17 mouse cellular contexts compared by ENCODE assay signal in genomic region chr16:33006888-33007287, GRCm38 (mm10). TPM values are rescaled to one million over a fixed set of nuclear protein-coding genes. Genes with fewer than 3 reads are reported as not detected.
A peak's percentile ranks its signal among the peaks of the same experiment; 100 is the strongest.
DNase-seq lines count a peak whose midpoint lies in the region; ATAC-seq lines count a peak whose summit lies in the region.
"Had no signal": no experiment of that assay in that cellular context is flagged by ENCODE, and none has a peak within 500 bp of the region (broad histone marks: within the 10 kb centered on the region; RNA-seq: fewer than 3 reads in every experiment).

No protein-coding gene starts in this region.

- H3K36me3 ChIP-seq in hindbrain, embryonic 16.5 days (ENCODE audit: control insufficient read depth, insufficient read depth, low read length) = peaks cover 17% of the 10 kb centered on the region
- peaks cover 74% of the 10 kb centered on the region for H3K36me3 ChIP-seq in hindbrain, embryonic 13.5 days
- peaks cover 87% of the 10 kb centered on the region for H3K36me3 ChIP-seq in kidney, embryonic 15.5 days

- H3K4me3 ChIP-seq in hindbrain, embryonic 16.5 days (ENCODE audit: low read length) = no peak overlapping the region
- H3K4me3 ChIP-seq in hindbrain, embryonic 13.5 days = no peak overlapping the region
- no peak overlapping the region for H3K4me3 ChIP-seq in kidney, embryonic 15.5 days (replicated peaks)
- H3K4me3 ChIP-seq: heart, embryonic 12.5 days; limb, embryonic 15.5 days had no signal

- WGBS in hindbrain, embryonic 16.5 days = 86% methylated on average over 7 of the region's 7 CpGs
- 92% methylated on average over 7 of the region's 7 CpGs for WGBS in hindbrain, embryonic 13.5 days
- WGBS in kidney, embryonic 15.5 days = 89% methylated on average over 7 of the region's 7 CpGs

- DNase-seq in brain, adult 2 months (ENCODE audit: low read depth, low spot score) = peak; percentile 56
- peak; percentile 23 for DNase-seq in cerebellum, adult 11 months
- DNase-seq in cerebellum, postnatal 14 days = peak; percentile 54 to 67
- no peak for DNase-seq in frontal cortex, postnatal 36 days (ENCODE audit: low spot score in 2 of 2)
- DNase-seq: adrenal gland, postnatal 36 days; heart, postnatal 4 days; layer of hippocampus, adult 9-11 months; liver, postnatal 0 days; midbrain, embryonic 14.5 days; retina, postnatal 1 day had no signal

- H3K9me3 ChIP-seq in hindbrain, embryonic 16.5 days (ENCODE audit: control insufficient read depth, low read length) = no peaks in the 10 kb centered on the region
- H3K9me3 ChIP-seq in hindbrain, embryonic 13.5 days = no peaks in the 10 kb centered on the region
- no peaks in the 10 kb centered on the region for H3K9me3 ChIP-seq in kidney, embryonic 15.5 days (replicated peaks)
- H3K9me3 ChIP-seq: heart, embryonic 12.5 days; limb, embryonic 15.5 days had no signal

- H3K4me1 ChIP-seq in hindbrain, embryonic 16.5 days (ENCODE audit: control insufficient read depth, insufficient read depth, low read depth, low read length) = no peaks in the 10 kb centered on the region
- H3K4me1 ChIP-seq in hindbrain, embryonic 13.5 days (replicated peaks) = 0 out of 2 replicates have a peak, but pooled peaks cover 3% of the 10 kb centered on the region
- no peaks in the 10 kb centered on the region for H3K4me1 ChIP-seq in kidney, embryonic 15.5 days
- H3K4me1 ChIP-seq: limb, embryonic 15.5 days had no signal

- H3K4me2 ChIP-seq in hindbrain, embryonic 16.5 days (ENCODE audit: low read length) = no peak overlapping the region
- H3K4me2 ChIP-seq in hindbrain, embryonic 13.5 days = no peak overlapping the region
- H3K4me2 ChIP-seq in kidney, embryonic 15.5 days = no peak overlapping the region
- H3K4me2 ChIP-seq: heart, embryonic 12.5 days; limb, embryonic 15.5 days had no signal

- H3K27ac ChIP-seq in hindbrain, embryonic 16.5 days (ENCODE audit: low read depth, low read length) = no peak overlapping the region
- no peak overlapping the region for H3K27ac ChIP-seq in hindbrain, embryonic 13.5 days
- no peak overlapping the region for H3K27ac ChIP-seq in kidney, embryonic 15.5 days
- H3K27ac ChIP-seq: limb, embryonic 15.5 days had no signal

- no peaks in the 10 kb centered on the region for H3K27me3 ChIP-seq in hindbrain, embryonic 16.5 days (replicated peaks; ENCODE audit: control insufficient read depth, insufficient read depth, low read length)
- no peaks in the 10 kb centered on the region for H3K27me3 ChIP-seq in hindbrain, embryonic 13.5 days
- H3K27me3 ChIP-seq in kidney, embryonic 15.5 days = no peaks in the 10 kb centered on the region
- H3K27me3 ChIP-seq: heart, embryonic 12.5 days; limb, embryonic 15.5 days; Patski had no signal

- peak; percentile 30; the same call in 1 of the 2 replicates for ATAC-seq in hindbrain, embryonic 16.5 days
- no peak for ATAC-seq in hindbrain, embryonic 13.5 days (ENCODE audit: low FRiP score)
- ATAC-seq in kidney, embryonic 15.5 days (replicated peaks; ENCODE audit: low FRiP score) = no peak
- ATAC-seq: inflammation-experienced regulatory T-cells, adult 6 months; liver, postnatal 0 days; Patski had no signal

- H3K9ac ChIP-seq in hindbrain, embryonic 16.5 days (ENCODE audit: low read depth, low read length) = no peak overlapping the region
- no peak overlapping the region for H3K9ac ChIP-seq in hindbrain, embryonic 13.5 days
- H3K9ac ChIP-seq in kidney, embryonic 15.5 days = no peak overlapping the region
- H3K9ac ChIP-seq: heart, embryonic 12.5 days; limb, embryonic 15.5 days; liver, postnatal 0 days had no signal

RNA-seq across cellular contexts. Expression of gene Iqcg, which starts 49.1 kb away (rescaled TPM):
- polyA plus RNA-seq in hindbrain, embryonic 16.5 days (2015; fragmentation: Nextera tagmentation; extraction: Ambion mirVana) = 7.5 and 7.9 TPM in 2 replicates
- polyA plus RNA-seq in hindbrain, embryonic 13.5 days (2015; fragmentation: Nextera tagmentation; extraction: Ambion mirVana) = 6.4 and 6.8 TPM in 2 replicates
- polyA plus RNA-seq in kidney, embryonic 15.5 days (2015; fragmentation: Nextera tagmentation; extraction: Ambion mirVana) = 3.9 and 4.2 TPM in 2 replicates

RNA-seq across cellular contexts. Expression of gene Rpl35a, which starts 49.4 kb away (rescaled TPM):
- polyA plus RNA-seq in hindbrain, embryonic 16.5 days (2015; fragmentation: Nextera tagmentation; extraction: Ambion mirVana) = 370 and 392 TPM in 2 replicates
- 566 and 585 TPM in 2 replicates for polyA plus RNA-seq in hindbrain, embryonic 13.5 days (2015; fragmentation: Nextera tagmentation; extraction: Ambion mirVana)
- 999 and 1,117 TPM in 2 replicates for polyA plus RNA-seq in kidney, embryonic 15.5 days (2015; fragmentation: Nextera tagmentation; extraction: Ambion mirVana)

RNA-seq across cellular contexts. Expression of gene Lmln, which starts 55.4 kb away (rescaled TPM):
- 3.2 and 4.1 TPM in 2 replicates for polyA plus RNA-seq in hindbrain, embryonic 16.5 days (2015; fragmentation: Nextera tagmentation; extraction: Ambion mirVana)
- polyA plus RNA-seq in hindbrain, embryonic 13.5 days (2015; fragmentation: Nextera tagmentation; extraction: Ambion mirVana) = 3.3 and 4.4 TPM in 2 replicates
- polyA plus RNA-seq in kidney, embryonic 15.5 days (2015; fragmentation: Nextera tagmentation; extraction: Ambion mirVana) = 2.3 and 4.1 TPM in 2 replicates

Comparison
In these comparisons a context has a peak if more than half of its experiments do, and no peak if none do; other contexts are left out.
1. DNase-seq: peak in brain, adult 2 months (single experiment), cerebellum, adult 11 months (single experiment) and cerebellum, postnatal 14 days (2 of 2); none in frontal cortex, postnatal 36 days (0 of 2).